Mouse (Mus musculus) midbrain, embryonic 16.5 days (tissue): ENCODE data around the gene Bicra. TPM values are rescaled to one million over a fixed set of nuclear protein-coding genes. Genes with fewer than 3 reads are reported as not detected.

ENCODE experiments used
- polyA plus RNA-seq: library from polyadenylated mRNA; unstranded; fragments of >200 nt; fragmentation: Nextera tagmentation; extraction: Ambion mirVana; gene quantifications from 2 replicates; pipeline ENCODE4 v1.2.1, GENCODE M21; 2015

Bicra gene
- polyA plus RNA-seq, 1 experiment from 2014 or later, result 5.9 TPM

Other genes starting within 250 kb of the Bicra start
- gene Obox6, start 208.2 kb downstream of the Bicra start, polyA plus RNA-seq, result not detected in 2 replicates
- 0.24 and 0.27 TPM in 2 replicates for gene Crx, start 168.0 kb downstream of the Bicra start, polyA plus RNA-seq
- not detected in 2 replicates for gene Crxos, start 165.3 kb downstream of the Bicra start, polyA plus RNA-seq
- 1,578 and 1,695 TPM in 2 replicates for gene Selenow, start 125.5 kb downstream of the Bicra start, polyA plus RNA-seq
- 108 and 110 TPM in 2 replicates for gene Nop53, start 101.8 kb downstream of the Bicra start, polyA plus RNA-seq
- gene Ehd2, start 80.4 kb downstream of the Bicra start, polyA plus RNA-seq, result 4.6 and 4.9 TPM in 2 replicates
- gene Zfp541, start 13.9 kb upstream of the Bicra start, polyA plus RNA-seq, result 0.14 and 0.15 TPM in 2 replicates
- gene Napa, start 50.5 kb upstream of the Bicra start, polyA plus RNA-seq, result 218 and 245 TPM in 2 replicates
- gene Kptn, start 72.0 kb upstream of the Bicra start, polyA plus RNA-seq, result 50.6 and 53.6 TPM in 2 replicates
- gene Slc8a2, start 81.9 kb upstream of the Bicra start, polyA plus RNA-seq, result 0.73 and 1.0 TPM in 2 replicates
- gene Meis3, start 127.2 kb upstream of the Bicra start, polyA plus RNA-seq, result 143 and 147 TPM in 2 replicates
- gene Dhx34, start 174.1 kb upstream of the Bicra start, polyA plus RNA-seq, result 13.6 and 14.3 TPM in 2 replicates
- 0.06 and 0.14 TPM in 2 replicates for gene C5ar2, start 196.2 kb upstream of the Bicra start, polyA plus RNA-seq
- gene C5ar1, start 211.6 kb upstream of the Bicra start, polyA plus RNA-seq, result 1.2 and 1.5 TPM in 2 replicates
- 44.5 and 49.3 TPM in 2 replicates for gene Inafm1, start 225.7 kb upstream of the Bicra start, polyA plus RNA-seq
- 22.1 and 25.4 TPM in 2 replicates for gene Ccdc9, start 238.9 kb upstream of the Bicra start, polyA plus RNA-seq